In genomic region chr9:24283071-24283470, GRCm38 (mm10) we compare ENCODE assay signal across 13 mouse cellular contexts.
DNase-seq lines count a peak whose midpoint lies in the region; ATAC-seq and TF ChIP-seq lines count a peak whose summit lies in the region.
"Had no signal": no experiment of that assay in that cellular context is flagged by ENCODE, and none has a peak within 500 bp of the region (broad histone marks: within the 10 kb centered on the region; RNA-seq: fewer than 3 reads in every experiment).

No protein-coding gene starts in this region.

- no peak overlapping the region for H3K4me2 ChIP-seq in forebrain, embryonic 13.5 days
- H3K4me2 ChIP-seq: liver, embryonic 15.5 days had no signal

- no peak overlapping the region for H3K27ac ChIP-seq in forebrain, embryonic 13.5 days
- no peak overlapping the region for H3K27ac ChIP-seq in forebrain, embryonic 10.5 days
- H3K27ac ChIP-seq in heart, adult 2 months, result no peak overlapping the region
- H3K27ac ChIP-seq: liver, embryonic 15.5 days had no signal

- H3K36me3 ChIP-seq in forebrain, embryonic 13.5 days (ENCODE audit: poor library complexity, severe bottlenecking), result no peaks in the 10 kb centered on the region
- no peaks in the 10 kb centered on the region for H3K36me3 ChIP-seq in forebrain, embryonic 10.5 days (replicated peaks)
- no peaks in the 10 kb centered on the region for H3K36me3 ChIP-seq in heart, adult 2 months (ENCODE audit: control insufficient read depth, insufficient read depth, low read length)
- H3K36me3 ChIP-seq: liver, embryonic 15.5 days had no signal

- no peak for TF ChIP-seq EP300 in heart, adult 2 months (IDR thresholded peaks at IDR 0.05; ENCODE audit: insufficient read depth, low read depth, low read length)

- ATAC-seq in forebrain, embryonic 13.5 days, result peak; percentile 90

- no peak for DNase-seq in forebrain, embryonic 10.5 days (ENCODE audit: extremely low spot score, low spot score)
- DNase-seq in right cerebral cortex, adult 2 months (ENCODE audit: low spot score in 2 of 2), result peak; percentile 35 to 41
- no peak for DNase-seq in right cerebral cortex, postnatal 25 days
- DNase-seq in layer of hippocampus, postnatal 36 days, result peak; percentile 26 to 31
- no peak for DNase-seq in T-cell, adult 2 months (ENCODE audit: low spot score)
- DNase-seq in kidney, adult 9 months, result no peak
- DNase-seq in heart, adult 2 months, result no peak
- DNase-seq: heart, postnatal 4 days; kidney, adult 8-10 months; lung, postnatal 36 days; thymus, postnatal 14 days had no signal

- 74% methylated on average over 2 of the region's 2 CpGs for WGBS in forebrain, embryonic 13.5 days
- 80% methylated on average over 2 of the region's 2 CpGs for WGBS in forebrain, embryonic 10.5 days
- 50% methylated on average over 2 of the region's 2 CpGs for WGBS in heart, adult 2 months

- H3K9me3 ChIP-seq in forebrain, embryonic 13.5 days (replicated peaks), result no peaks in the 10 kb centered on the region
- no peaks in the 10 kb centered on the region for H3K9me3 ChIP-seq in forebrain, embryonic 10.5 days
- H3K9me3 ChIP-seq: liver, embryonic 15.5 days had no signal

- H3K79me2 ChIP-seq in heart, adult 2 months (replicated peaks; ENCODE audit: control insufficient read depth, insufficient read depth, low read length), result no peaks in the 10 kb centered on the region

- intact Hi-C loops in heart, adult 2 months (cut with DNase I), result no loop called here

- no peaks in the 10 kb centered on the region for H3K4me1 ChIP-seq in forebrain, embryonic 13.5 days
- no peaks in the 10 kb centered on the region for H3K4me1 ChIP-seq in forebrain, embryonic 10.5 days
- H3K4me1 ChIP-seq in heart, adult 2 months (ENCODE audit: control insufficient read depth, insufficient read depth, low read length), result no peaks in the 10 kb centered on the region

- H3K4me3 ChIP-seq in forebrain, embryonic 13.5 days, result no peak overlapping the region
- no peak overlapping the region for H3K4me3 ChIP-seq in forebrain, embryonic 10.5 days
- H3K4me3 ChIP-seq in heart, adult 2 months, result no peak overlapping the region
- H3K4me3 ChIP-seq: liver, embryonic 15.5 days had no signal

- no peak for TF ChIP-seq CTCF in heart, adult 2 months (IDR thresholded peaks at IDR 0.05)

- H3K9ac ChIP-seq in forebrain, embryonic 13.5 days, result no peak overlapping the region
- H3K9ac ChIP-seq in heart, adult 2 months (ENCODE audit: low read depth, low read length), result no peak overlapping the region
- H3K9ac ChIP-seq: liver, embryonic 15.5 days had no signal

- TF ChIP-seq POLR2A in heart, adult 2 months (IDR thresholded peaks at IDR 0.05; ENCODE audit: insufficient read depth, low read depth, low read length), result no peak

- H3K27me3 ChIP-seq in forebrain, embryonic 13.5 days, result no peaks in the 10 kb centered on the region
- no peaks in the 10 kb centered on the region for H3K27me3 ChIP-seq in forebrain, embryonic 10.5 days (ENCODE audit: poor library complexity, severe bottlenecking)
- no peaks in the 10 kb centered on the region for H3K27me3 ChIP-seq in heart, adult 2 months (ENCODE audit: control insufficient read depth, insufficient read depth, low read length)
- H3K27me3 ChIP-seq: liver, embryonic 15.5 days had no signal

Comparison
In these comparisons a context has a peak if more than half of its experiments do, and no peak if none do; other contexts are left out.
1. DNase-seq: peak in right cerebral cortex, adult 2 months (2 of 2) and layer of hippocampus, postnatal 36 days (2 of 2); none in forebrain, embryonic 10.5 days (single experiment), right cerebral cortex, postnatal 25 days (single experiment), T-cell, adult 2 months (single experiment), kidney, adult 9 months (single experiment) and heart, adult 2 months (0 of 2).